Mouse (Mus musculus) heart, postnatal 0 days (tissue): ENCODE measurements around the gene Rgs5. TPM values are rescaled to one million over a fixed set of nuclear protein-coding genes. Genes with fewer than 3 reads are reported as not detected.

ENCODE experiments used
- ATAC-seq: fragments of 200-750 bp; cut with Nextera tagmentation; 2 replicates; pipeline ENCODE4 v1.8.0; 2017; ENCODE audit warnings: low read depth, moderate number of reproducible peaks, moderate library complexity; ENCODE audit not compliant: insufficient read depth
- DNase-seq: peaks from one replicate; pipeline ENCODE4 v3.0.0-alpha.2; 2016; ENCODE audit warnings: low spot score
- H3K27ac ChIP-seq: fragments of 300-500 bp; sonication (generic); 2 replicates; pipeline ENCODE4 v1.5.1; 2014; ENCODE audit warnings: low read depth, mild to moderate bottlenecking
- H3K27me3 ChIP-seq: fragments of 300-500 bp; sonication (generic); 2 replicates; pipeline ENCODE4 v1.6.1; 2014; ENCODE audit warnings: low read length, mixed read lengths; ENCODE audit not compliant: control insufficient read depth, insufficient read depth
- H3K36me3 ChIP-seq: fragments of 300-500 bp; sonication (generic); replicated peaks from 2 replicates; pipeline ENCODE4 v1.6.1; 2014; ENCODE audit warnings: low read length, mixed read lengths; ENCODE audit not compliant: control insufficient read depth, insufficient read depth
- H3K4me1 ChIP-seq: fragments of 300-500 bp; sonication (generic); 2 replicates; pipeline ENCODE4 v1.6.1; 2014; ENCODE audit warnings: antibody characterized with exemption; ENCODE audit not compliant: control insufficient read depth, insufficient read depth
- H3K4me2 ChIP-seq: fragments of 300-500 bp; sonication (generic); 2 replicates; pipeline ENCODE4 v1.6.1; 2014; ENCODE audit warnings: low read depth, mild to moderate bottlenecking, low read length, moderate library complexity
- H3K4me3 ChIP-seq: fragments of 300-500 bp; sonication (generic); 2 replicates; pipeline ENCODE4 v1.5.1; 2014; ENCODE audit warnings: low read depth, low read length
- H3K9ac ChIP-seq: fragments of 300-500 bp; sonication (generic); replicated peaks from 2 replicates; pipeline ENCODE4 v1.6.1; 2014; ENCODE audit warnings: low read depth, low read length, mixed read lengths
- H3K9me3 ChIP-seq: fragments of 300-500 bp; sonication (generic); replicated peaks from 2 replicates; pipeline ENCODE4 v1.6.1; 2016; ENCODE audit warnings: low read length; ENCODE audit not compliant: control insufficient read depth
- CTCF ChIP-seq: IDR thresholded peaks from 2 replicates; pipeline ENCODE4 v1.5.1; 2016; ENCODE audit warnings: antibody characterized with exemption, control low read depth, low read depth
- EP300 ChIP-seq: IDR thresholded peaks from 2 replicates; pipeline ENCODE4 v1.6.1; 2016; ENCODE audit warnings: antibody characterized with exemption, low read depth
- whole genome bisulfite sequencing: fragments of 180-500 bp; shearing (Covaris S2); extraction: QIAGEN DNeasy Blood & Tissue Kit; methylation state at CpG from one replicate; pipeline ENCODE4 v1.1.7; 2014; 5-methylcytosine and 5-hydroxymethylcytosine counted together
- polyA plus RNA-seq: library from polyadenylated mRNA; unstranded; fragments of >200 nt; fragmentation: Nextera tagmentation; extraction: Ambion mirVana; gene quantifications from 2 replicates; pipeline ENCODE4 v1.2.1, GENCODE M21; 2015
- total RNA-seq: library from RNA; depleted of rRNA; stranded (reverse); fragments of >200 nt; gene quantifications from 2 replicates; pipeline ENCODE4 v1.2.3, GENCODE M21; 2014; ENCODE audit warnings: low replicate concordance; rRNA removed

The Rgs5 gene
- total RNA-seq, result 48.2 and 94.3 TPM in 2 replicates
- polyA plus RNA-seq, result 20.8 and 22.5 TPM in 2 replicates

GRCm38 (mm10) chr1:169655256-169655655, at the start of gene Rgs5:
Gene Rgs5, plus strand, starts transcription at chr1:169655501.
- Histone ChIP-seq H3K4me3 (peak within 1 kb of the TSS; percentile 23), H3K27ac (no peak within 1 kb of the TSS), H3K9me3 (no peaks in the 10 kb centered on the region), H3K4me2 (peak within 1 kb of the TSS; percentile 43), H3K36me3 (no peaks in the 10 kb centered on the region), H3K4me1 (no peaks in the 10 kb centered on the region), H3K27me3 (no peaks in the 10 kb centered on the region), H3K9ac (no peak within 1 kb of the TSS)
- WGBS, result 4% methylated on average over 8 of the region's 8 CpGs
- ATAC-seq (0 out of 2 replicates have a peak, but pooled peaks have one; percentile 33), DNase-seq (peak; percentile 13)
- TF ChIP-seq CTCF (no peak), EP300 (no peak)

DNA sequence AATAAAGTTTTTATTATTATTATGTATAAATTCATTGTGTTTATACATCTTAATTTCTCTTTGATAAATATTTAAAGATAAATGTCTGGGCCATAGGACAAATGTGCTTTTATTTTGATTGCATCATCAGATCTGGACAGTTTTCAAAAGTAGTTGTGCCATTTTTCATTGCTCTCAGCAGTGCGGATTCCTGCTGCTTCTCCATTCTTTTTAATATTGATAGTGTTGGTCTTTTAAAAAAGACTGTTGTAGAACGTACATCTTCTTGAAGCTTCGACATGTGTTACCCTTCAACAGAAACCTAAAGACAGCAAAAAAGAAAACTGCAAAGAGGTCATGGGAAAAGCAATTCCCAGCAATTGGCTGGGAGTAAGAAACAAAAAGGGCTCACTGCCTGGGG, 49.1 kb upstream of the Rgs5 start:
- Histone ChIP-seq H3K9me3 (no peaks in the 10 kb centered on the region), H3K36me3 (no peaks in the 10 kb centered on the region), H3K9ac (no peak overlapping the region), H3K4me2 (no peak overlapping the region), H3K27me3 (no peaks in the 10 kb centered on the region), H3K4me1 (no peaks in the 10 kb centered on the region), H3K4me3 (no peak overlapping the region), H3K27ac (no peak overlapping the region)
- TF ChIP-seq CTCF (no peak), EP300 (no peak)
- no peak for DNase-seq
- no peak for ATAC-seq
- 78% methylated on average over 3 of the region's 3 CpGs for WGBS

- no peaks in the 10 kb centered on the region for H3K9me3 ChIP-seq
- no peak for TF ChIP-seq CTCF
- TF ChIP-seq EP300, result no peak
Measured at GRCm38 (mm10) chr1:169629738-169630137, 25.6 kb upstream of the Rgs5 start.

DNA sequence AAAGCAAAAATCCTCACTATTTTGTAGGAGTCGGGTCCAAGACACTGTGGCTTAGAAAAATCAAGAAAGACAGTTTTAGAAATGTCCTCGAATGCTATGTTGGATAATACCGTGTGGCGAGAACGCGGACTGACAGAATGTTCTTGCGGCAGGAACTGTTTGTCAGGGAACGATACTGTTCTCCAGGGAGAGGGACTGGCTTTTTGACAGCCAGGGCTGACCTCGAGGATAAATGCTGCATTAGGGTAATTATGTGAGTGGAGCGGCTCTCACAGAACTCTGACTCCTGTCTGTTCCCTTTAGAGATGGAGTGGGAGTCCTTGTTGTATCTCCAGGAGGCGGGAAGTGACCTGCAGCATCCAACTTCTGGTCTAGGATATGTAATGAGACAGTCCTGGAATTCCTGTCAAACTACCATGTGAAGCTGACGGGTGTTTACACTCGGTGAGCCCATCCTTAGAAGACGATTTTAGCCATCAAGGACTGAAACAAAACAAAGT, 18.0 kb upstream of the Rgs5 start:
- Histone ChIP-seq H3K9me3 (no peaks in the 10 kb centered on the region), H3K4me3 (no peak overlapping the region), H3K9ac (no peak overlapping the region), H3K27me3 (no peaks in the 10 kb centered on the region), H3K4me2 (no peak overlapping the region), H3K27ac (no peak overlapping the region), H3K36me3 (no peaks in the 10 kb centered on the region), H3K4me1 (no peaks in the 10 kb centered on the region)
- no peak for DNase-seq
- 66% methylated on average over 14 of the region's 14 CpGs for WGBS
- no peak for ATAC-seq
- TF ChIP-seq CTCF (no peak), EP300 (no peak)

More at GRCm38 (mm10) chr1:169629738-169630137, 25.6 kb upstream of the Rgs5 start:
- H3K27me3 ChIP-seq, result no peaks in the 10 kb centered on the region
- no peak overlapping the region for H3K4me3 ChIP-seq
- DNase-seq (no peak), ATAC-seq (no peak)
- no peak overlapping the region for H3K4me2 ChIP-seq
- no peaks in the 10 kb centered on the region for H3K36me3 ChIP-seq
- H3K9ac ChIP-seq, result no peak overlapping the region
- WGBS, result 70% methylated on average over 7 of the region's 7 CpGs
- no peaks in the 10 kb centered on the region for H3K4me1 ChIP-seq
- no peak overlapping the region for H3K27ac ChIP-seq

DNA sequence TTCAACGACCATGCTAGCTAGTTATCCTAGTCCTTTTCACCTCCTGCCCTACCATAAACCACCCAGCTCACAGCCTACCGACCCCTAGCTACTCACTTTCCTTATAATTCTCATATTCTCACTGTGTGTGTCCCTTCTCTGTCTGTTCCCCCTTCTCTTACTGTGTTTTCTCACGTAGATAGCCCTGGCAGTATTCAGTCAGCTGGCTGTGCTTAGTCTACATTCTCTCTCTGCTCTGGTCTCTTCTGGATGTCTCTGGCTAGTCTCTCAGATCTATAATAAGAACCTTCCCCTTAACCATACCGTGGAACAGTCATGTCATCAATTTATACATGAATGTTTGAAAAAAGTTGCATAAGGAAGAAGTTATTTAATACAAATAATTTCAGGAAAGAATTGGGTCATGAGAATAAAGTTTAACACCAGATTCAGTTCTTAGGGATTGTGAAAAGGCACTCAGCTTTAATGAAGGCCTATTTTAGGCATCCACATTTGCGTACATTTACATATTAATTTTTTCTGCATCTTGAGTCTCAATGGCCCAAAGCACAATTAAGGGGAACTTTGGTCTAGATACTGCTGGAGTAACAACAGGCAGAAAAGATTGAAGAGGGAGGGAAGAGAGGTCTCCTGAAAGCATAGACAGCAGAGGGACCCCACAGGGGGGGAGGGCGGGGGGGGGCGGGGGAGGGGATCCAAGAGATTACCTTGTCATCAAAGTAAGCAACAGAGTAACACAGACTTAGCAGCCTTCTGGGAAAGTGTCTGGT, 10.2 kb upstream of the Rgs5 start:
- no peak overlapping the region for H3K27ac ChIP-seq
- TF ChIP-seq CTCF (no peak), EP300 (no peak)
- no peaks in the 10 kb centered on the region for H3K36me3 ChIP-seq
- no peaks in the 10 kb centered on the region for H3K27me3 ChIP-seq
- WGBS, result 60% methylated on average over 7 of the region's 7 CpGs
- ATAC-seq (no peak), DNase-seq (no peak)
- H3K9ac ChIP-seq, result no peak overlapping the region
- no peaks in the 10 kb centered on the region for H3K9me3 ChIP-seq
- H3K4me3 ChIP-seq, result no peak overlapping the region
- no peaks in the 10 kb centered on the region for H3K4me1 ChIP-seq
- no peak overlapping the region for H3K4me2 ChIP-seq
